Mouse (Mus musculus) olfactory bulb, adult 2 months (tissue): ENCODE measurements at regions not wholly inside any gene's neighbourhood (a gene's known extent, or its start where the extent isn't known, plus 50 kb on each side); places are given as distances from the start of the nearest gene placed in this dataset.

Experiments used
- H3K27ac ChIP-seq: fragments of 200-500 bp; 2 replicates; pipeline ENCODE4 v1.5.1; 2012; ENCODE audit warnings: low read depth, low read length; ENCODE audit not compliant: insufficient read depth
- H3K4me1 ChIP-seq: fragments of 200-500 bp; 2 replicates; pipeline ENCODE4 v1.6.1; 2012; ENCODE audit warnings: low read length; ENCODE audit not compliant: control insufficient read depth, insufficient read depth
- H3K4me3 ChIP-seq: fragments of 200-500 bp; 2 replicates; pipeline ENCODE4 v1.5.1; 2012; ENCODE audit warnings: mild to moderate bottlenecking, low read depth, low read length, moderate library complexity; ENCODE audit not compliant: insufficient read depth
- CTCF ChIP-seq: fragments of 200-500 bp; IDR thresholded peaks from 2 replicates; pipeline ENCODE4 v1.5.1; 2012; ENCODE audit warnings: low read depth, mild to moderate bottlenecking, low read length, moderate library complexity; ENCODE audit not compliant: insufficient read depth
- POLR2A ChIP-seq: fragments of 200-500 bp; IDR thresholded peaks from 2 replicates; pipeline ENCODE4 v1.6.1; 2012; ENCODE audit warnings: mild to moderate bottlenecking, low read depth, low read length, moderate library complexity; ENCODE audit not compliant: insufficient read depth
- WGBS: fragments of 180-500 bp; shearing (Covaris S2); methylation state at CpG from one replicate; pipeline ENCODE4 v1.1.7; 2018; 5-methylcytosine and 5-hydroxymethylcytosine counted together

GRCm38 (mm10) chr6:39261951-39262350, 55.4 kb upstream of the Kdm7a start:
- 0 out of 2 replicates have a peak, but pooled peaks cover 2% of the 10 kb centered on the region for H3K4me1 ChIP-seq
- H3K27ac ChIP-seq: no peak overlapping the region
- 87% methylated on average over 8 of the region's 8 CpGs for WGBS
- H3K4me3 ChIP-seq: no peak overlapping the region
- TF ChIP-seq CTCF (no peak), POLR2A (no peak)

- TF ChIP-seq CTCF: no peak
- no peak for TF ChIP-seq POLR2A
- peaks cover 9% of the 10 kb centered on the region for H3K4me1 ChIP-seq
- 95% methylated on average over 4 of the region's 4 CpGs for WGBS
- H3K27ac ChIP-seq: no peak overlapping the region
- H3K4me3 ChIP-seq: no peak overlapping the region
Observed at GRCm38 (mm10) chr6:39260480-39260879, 53.9 kb upstream of the Kdm7a start.

GRCm38 (mm10) chr6:39259129-39259528, 52.5 kb upstream of the Kdm7a start:
- Histone ChIP-seq H3K4me1 (peaks cover 9% of the 10 kb centered on the region), H3K4me3 (no peak overlapping the region), H3K27ac (no peak overlapping the region)
- TF ChIP-seq POLR2A (no peak), CTCF (no peak)
- 91% methylated on average over 1 of the region's 1 CpGs for WGBS

GRCm38 (mm10) chr6:39258656-39259055, 52.1 kb upstream of the Kdm7a start:
- Histone ChIP-seq H3K4me3 (no peak overlapping the region), H3K27ac (no peak overlapping the region), H3K4me1 (peaks cover 9% of the 10 kb centered on the region)
- TF ChIP-seq CTCF (no peak), POLR2A (no peak)
- 94% methylated on average over 4 of the region's 4 CpGs for WGBS

- WGBS: 78% methylated on average over 7 of the region's 7 CpGs
- no peak overlapping the region for H3K4me3 ChIP-seq
- no peak for TF ChIP-seq CTCF
- no peak for TF ChIP-seq POLR2A
Observed at GRCm38 (mm10) chr6:39257667-39258395, 51.2 kb upstream of the Kdm7a start.

GRCm38 (mm10) chr6:39257111-39257571, 50.6 kb upstream of the Kdm7a start:
- H3K4me1 ChIP-seq: peaks cover 9% of the 10 kb centered on the region
- H3K4me3 ChIP-seq: peak overlapping the region; percentile 62
- TF ChIP-seq POLR2A (no peak), CTCF (no peak)
- no peak overlapping the region for H3K27ac ChIP-seq
- 3% methylated on average over 18 of the region's 18 CpGs for WGBS

More at GRCm38 (mm10) chr6:39257667-39258395, 51.2 kb upstream of the Kdm7a start:
- H3K4me1 ChIP-seq: peaks cover 9% of the 10 kb centered on the region
- no peak overlapping the region for H3K27ac ChIP-seq

GRCm38 (mm10) chr6:39256304-39257103, 49.9 kb upstream of the Kdm7a start:
- no peak overlapping the region for H3K27ac ChIP-seq
- 9% methylated on average over 48 of the region's 48 CpGs for WGBS
- peak overlapping the region; percentile 62 for H3K4me3 ChIP-seq
- peaks cover 9% of the 10 kb centered on the region for H3K4me1 ChIP-seq
- no peak for TF ChIP-seq CTCF
- no peak for TF ChIP-seq POLR2A
